Mouse (Mus musculus): ENCODE results near the gene Pifo.

Pifo gene

DNA sequence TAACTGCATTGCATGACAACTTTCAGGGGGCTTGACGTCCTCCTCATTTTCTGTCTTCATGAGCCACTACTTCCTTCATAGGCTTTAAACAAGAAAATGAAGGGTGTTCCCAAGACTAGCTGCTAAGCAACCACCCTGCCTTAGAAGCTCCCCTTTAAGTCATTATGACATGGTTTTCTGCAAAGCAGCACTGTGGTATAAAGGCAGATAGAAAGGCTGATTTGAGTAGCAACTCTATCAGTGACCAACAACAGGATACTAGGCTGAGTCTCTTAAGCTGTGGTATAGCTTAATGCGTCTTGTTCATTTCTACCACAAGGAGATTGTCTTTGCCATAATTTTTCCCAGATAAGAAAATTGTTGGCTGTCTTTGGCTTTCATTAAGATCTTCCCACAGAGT is at the start of gene Pifo:
Pifo (minus strand) TSS at position 101 of the 400 bp plus-strand sequence.
- 79% methylated on average over 2 of the region's 2 CpGs for WGBS

DNA sequence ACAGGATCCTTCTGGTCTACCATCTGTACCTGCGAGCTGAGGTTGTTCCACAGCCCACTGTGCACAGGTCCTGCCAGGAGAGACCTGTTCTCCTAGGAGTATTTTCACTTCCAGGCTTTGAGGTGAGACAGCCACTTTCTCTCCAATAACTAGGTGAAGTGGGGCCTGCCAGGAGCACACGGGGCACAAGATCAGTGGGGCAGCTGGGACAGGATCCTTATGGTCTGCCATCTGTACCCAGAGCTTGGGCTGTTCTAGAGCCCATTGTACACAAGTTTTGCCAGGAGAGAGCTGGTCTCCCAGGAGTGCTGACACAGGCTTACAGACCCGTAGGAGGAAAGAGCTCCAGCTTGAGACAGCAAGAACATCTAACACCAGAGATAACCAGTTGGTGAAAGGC is 43.5 kb upstream of the Pifo start:
- 83% methylated on average over 3 of the region's 3 CpGs for WGBS

DNA sequence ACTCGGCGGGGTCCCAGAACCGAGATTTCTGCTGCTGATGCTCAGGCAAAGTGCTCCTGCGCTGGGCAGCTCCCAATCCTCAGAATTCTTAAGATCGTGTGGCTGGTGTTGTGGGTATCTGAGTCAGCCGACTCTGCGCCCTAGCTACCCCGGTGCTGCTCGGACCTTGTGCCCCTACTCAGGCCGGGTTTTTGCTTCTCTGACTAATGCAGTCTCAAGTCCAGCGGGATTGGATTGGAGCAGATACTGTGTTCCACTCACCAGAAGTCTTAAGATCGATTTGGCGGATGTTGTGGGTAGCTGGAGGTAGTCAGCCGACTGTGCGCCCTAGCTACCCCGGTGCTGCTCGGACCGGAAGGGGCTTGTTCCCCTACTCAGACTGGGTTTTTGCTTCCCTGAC is 37.5 kb upstream of the Pifo start:
- WGBS: 74% methylated on average over 18 of the region's 18 CpGs

DNA sequence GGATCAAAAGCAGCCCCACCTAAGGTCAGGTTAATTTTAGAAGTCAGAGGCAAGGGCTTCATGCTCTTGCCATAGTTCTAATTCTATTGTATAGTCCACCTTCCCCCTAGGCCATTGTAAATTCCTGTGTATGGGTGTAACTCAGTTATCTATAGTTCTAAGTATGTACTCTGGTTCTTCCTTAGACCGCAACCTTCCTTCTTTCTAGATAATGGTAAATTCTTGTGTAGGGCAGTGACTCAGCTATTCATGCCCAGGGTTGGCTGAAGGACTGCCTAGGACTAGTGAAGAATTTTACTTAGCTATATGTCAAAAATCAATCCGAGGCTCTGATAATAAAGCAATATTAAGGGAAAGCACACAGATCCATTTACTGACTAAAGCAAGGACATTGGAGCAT is 25.9 kb upstream of the Pifo start:
- WGBS: 93% methylated on average over 2 of the region's 2 CpGs

DNA sequence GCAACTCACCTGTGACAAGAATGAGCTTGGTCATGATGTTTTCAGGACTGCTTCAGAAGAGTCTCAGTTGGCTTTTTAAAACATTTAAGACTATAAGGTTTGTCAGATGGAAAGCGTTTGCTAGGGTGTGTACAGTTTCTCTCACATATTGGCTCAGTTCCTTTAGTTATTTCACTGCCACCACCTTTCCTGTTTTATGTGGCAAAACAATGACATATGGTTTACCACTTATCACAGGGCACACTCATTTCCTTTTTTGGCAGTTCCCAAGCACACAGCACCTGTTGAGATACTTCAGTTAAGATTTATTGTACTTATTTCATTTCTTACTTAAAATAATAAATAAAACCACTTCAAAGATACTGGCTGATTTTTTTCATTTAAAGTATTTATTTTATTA is 18.3 kb upstream of the Pifo start, which contains the start of gene Chil5:
Chil5 (minus strand) TSS at position 34 of the 400 bp plus-strand sequence.
- WGBS: 60% methylated on average over 1 of the region's 1 CpGs

DNA sequence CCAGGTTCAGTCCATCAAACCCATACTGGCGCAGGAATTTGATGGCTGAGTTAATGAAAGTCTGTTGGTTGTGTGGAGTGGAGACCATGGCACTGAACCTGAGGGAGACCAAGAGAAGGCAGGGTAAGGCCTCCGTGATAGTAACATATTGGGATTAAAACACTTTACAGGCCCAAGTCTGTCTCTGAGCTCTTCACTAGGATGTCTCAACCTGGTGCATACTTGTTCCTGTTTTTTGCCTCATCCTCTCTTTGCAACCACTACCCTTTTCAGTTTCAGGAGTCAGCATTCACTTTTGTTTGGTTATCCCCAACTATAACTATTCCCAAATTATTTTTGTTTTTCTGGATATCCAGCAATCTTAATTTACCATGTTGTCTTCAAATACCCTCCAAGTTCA is 9.7 kb upstream of the Pifo start:
- WGBS: 95% methylated on average over 2 of the region's 2 CpGs

DNA sequence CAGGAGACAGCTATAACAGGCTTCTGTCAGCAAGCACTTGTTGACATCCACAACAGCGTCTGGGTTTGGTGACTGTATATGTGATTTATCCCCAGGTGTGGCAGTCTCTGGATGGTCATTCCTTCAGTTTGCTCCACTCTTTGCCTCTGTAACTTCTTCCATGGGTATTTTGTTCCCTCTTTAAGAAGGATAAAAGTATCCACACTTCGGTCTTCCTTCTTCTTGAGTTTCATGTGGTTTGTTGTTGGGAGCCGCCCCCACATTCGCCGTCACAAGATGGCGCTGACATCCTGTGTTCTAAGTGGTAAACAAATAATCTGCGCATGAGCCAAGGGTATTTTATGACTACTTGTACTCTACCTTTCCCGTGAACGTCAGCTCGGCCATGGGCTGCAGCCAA is 11.1 kb downstream of the Pifo start:
- WGBS: 72% methylated on average over 10 of the region's 10 CpGs

DNA sequence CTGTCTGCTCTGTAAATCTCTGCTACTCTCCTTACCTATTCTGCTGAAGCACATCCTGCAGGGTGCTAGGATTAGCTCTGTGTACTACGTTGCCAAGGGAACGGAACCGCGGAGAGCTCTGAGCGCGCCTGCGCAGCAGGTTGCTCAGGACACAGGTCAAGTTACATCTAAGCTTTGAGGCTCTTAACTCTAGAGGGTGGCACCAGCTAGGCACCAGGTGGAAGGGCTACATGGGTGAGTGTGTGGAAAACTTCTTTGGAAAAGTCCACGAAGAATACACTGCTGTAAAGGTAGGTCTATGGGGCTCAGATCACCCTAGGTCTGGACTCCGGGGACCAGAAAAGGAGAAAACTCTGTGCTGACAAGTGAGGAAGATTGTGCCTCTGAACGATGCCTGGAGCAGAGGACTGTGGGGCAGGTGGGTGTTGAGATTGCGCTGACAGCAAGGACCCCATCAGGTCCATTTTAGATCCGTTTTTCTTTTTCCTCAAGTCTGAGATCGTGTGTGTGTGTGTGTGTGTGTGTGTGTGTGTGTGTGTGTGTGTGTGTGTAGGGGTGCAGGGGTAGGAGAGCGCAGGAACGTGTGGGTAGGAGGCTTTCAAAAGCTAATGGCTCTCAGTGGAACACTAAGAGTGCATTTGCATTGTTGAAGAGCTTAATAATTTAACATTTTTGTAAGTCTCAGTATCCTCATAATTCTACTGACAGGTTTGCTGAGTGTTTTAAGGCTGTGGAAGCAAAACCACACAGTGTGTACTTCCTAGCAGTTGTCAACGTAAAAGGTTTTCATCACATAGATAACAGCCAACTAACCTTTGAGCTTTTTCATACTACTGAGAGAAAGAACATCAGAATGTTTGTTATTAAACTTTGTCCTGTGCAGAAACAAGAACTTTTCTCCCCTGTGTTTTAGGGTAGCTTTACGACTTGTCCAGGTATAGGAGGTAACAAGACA is 12.8 kb downstream of the Pifo start:
- WGBS: 14% methylated on average over 17 of the region's 17 CpGs

DNA sequence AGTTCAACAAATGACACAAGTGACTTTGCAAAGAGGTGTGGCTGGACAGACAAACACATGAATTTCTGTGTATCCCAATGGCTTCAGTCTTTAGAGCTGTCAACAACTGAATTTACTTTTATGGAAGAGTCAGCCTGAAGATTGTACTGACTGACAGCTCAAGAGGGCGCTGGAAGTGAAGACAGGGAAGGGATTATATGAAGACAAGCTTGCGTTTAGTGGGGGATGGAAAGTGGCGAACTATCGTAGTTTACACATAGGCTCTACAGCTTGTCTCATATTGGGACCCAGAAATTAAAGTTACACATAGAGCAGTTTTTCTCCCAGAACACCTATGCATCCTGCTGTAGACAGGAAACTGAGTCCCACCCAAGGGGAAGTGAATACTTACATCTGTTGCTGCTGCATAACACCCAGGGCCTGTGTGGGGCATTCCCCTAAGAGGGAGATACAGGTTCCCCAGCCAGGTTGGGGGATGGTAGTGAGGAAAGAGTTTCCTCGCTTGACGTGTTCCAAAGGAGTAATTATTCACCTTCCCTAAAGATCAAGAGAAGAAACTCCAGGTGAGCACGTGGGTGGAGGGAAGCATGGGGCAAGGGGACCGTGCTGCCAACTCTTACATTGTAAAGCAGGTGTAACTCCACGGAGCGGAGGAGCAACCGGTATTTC is 13.6 kb downstream of the Pifo start:
- WGBS: 20% methylated on average over 11 of the region's 11 CpGs

DNA sequence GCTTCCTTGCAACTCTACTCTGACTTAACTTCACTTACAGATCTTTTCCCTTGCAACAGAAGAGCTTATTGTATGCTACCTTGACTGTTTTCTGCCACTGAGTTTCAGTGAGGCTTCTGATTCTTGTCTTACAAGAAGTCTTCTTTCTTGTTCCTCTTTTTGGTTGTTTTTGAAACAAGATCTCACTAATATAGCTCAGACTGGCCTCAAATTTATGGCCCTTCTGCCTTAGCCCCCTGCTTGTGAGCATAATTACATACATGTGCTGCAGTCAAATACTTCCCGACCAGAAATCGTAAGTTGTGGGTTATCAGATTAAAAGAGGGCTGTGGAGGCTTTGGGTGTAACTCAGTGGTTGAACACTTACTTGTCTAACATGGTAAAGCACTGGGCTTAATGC is 19.7 kb downstream of the Pifo start:
- WGBS: 77% methylated on average over 2 of the region's 2 CpGs

DNA sequence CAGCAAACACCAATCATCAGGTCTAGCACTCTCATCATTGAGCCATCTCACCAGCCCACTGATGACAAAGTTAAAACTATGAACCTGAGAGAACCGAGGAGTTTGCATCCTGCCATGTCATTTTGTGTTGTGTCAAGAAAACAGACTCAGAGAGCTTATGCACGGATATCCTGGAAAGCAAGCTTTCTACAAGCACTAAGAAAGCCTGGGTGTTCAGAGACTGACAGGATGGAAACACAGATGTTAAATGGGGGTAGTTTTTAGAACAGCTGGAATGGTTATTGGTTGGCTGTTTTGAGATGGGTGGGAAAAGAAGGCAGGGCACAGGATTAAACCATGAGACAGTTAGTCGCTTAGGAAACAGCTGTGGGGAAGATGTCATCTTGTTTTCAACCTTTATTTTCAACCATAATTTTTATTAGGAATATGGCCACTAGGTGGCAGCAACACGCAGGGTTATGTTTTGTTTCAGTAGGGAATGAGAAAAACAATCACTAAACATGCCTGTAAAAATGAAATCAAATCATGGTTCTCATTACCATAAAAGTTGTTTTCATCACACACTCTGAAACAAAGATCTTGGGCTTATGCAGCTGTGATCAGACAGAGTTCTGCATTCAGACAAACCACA is 22.7 kb downstream of the Pifo start:
- 26% methylated on average over 4 of the region's 4 CpGs for WGBS

DNA sequence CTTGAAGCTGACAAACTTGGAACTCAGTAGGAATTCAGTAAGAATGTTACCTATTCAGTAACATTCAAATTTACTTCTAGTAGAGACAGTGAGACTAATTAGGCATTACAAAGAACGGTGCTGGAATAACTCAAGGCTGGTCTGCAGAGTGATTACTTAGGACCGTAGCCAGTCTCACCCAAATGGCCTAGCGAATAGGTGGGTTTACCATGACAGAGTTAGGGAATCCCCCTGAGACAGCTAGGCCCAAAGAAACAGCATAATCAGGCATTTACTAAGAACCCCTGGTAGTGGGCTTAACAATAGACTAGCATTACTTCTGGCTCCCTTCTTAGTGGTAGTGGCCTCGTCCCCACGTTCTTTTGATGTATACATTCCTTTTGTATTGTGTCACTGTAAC is 24.8 kb downstream of the Pifo start:
- 63% methylated on average over 5 of the region's 5 CpGs for WGBS

DNA sequence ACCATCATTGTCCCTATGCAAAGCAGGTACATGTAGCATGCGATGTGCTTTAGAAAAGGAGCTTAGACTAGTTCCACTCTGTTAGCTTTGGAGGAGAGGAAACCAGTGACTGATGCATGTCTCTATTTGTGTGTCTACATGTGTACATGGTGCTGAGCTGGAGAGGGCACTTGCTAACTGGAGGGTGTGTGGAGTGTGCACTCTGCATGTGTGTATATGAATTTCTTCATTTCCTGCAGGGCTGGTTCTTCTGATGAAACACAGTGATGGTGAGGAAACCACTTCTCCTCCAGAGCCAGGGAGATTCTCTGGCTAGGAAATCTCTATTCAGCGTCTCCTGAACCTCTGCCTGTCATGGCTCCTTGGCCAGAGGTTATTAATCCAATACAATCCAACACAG is 40.3 kb downstream of the Pifo start:
- 95% methylated on average over 2 of the region's 2 CpGs for WGBS

DNA sequence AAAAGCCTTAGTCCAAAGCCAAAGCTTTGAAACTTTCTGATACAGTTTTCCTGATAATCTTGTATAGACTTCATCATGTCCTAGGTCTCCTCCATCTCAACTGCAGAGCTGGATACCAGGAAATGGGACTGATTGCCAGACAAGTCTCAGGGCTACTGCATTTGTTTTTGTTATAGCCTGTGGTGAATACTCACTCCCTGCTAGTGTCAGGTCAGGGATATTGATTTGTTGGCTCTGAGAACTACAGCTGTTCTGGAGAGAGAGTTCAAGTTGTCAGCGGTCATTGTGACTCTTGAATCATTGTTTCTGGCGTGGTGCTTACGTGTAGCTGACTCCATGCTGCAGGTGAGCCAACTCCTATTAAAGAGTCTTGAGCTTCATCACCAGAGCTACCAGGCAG is 41.0 kb downstream of the Pifo start, which contains the start of gene Ovgp1:
Ovgp1 (plus strand) TSS at position 301 of the 400 bp plus-strand sequence.
- WGBS: 85% methylated on average over 3 of the region's 3 CpGs

DNA sequence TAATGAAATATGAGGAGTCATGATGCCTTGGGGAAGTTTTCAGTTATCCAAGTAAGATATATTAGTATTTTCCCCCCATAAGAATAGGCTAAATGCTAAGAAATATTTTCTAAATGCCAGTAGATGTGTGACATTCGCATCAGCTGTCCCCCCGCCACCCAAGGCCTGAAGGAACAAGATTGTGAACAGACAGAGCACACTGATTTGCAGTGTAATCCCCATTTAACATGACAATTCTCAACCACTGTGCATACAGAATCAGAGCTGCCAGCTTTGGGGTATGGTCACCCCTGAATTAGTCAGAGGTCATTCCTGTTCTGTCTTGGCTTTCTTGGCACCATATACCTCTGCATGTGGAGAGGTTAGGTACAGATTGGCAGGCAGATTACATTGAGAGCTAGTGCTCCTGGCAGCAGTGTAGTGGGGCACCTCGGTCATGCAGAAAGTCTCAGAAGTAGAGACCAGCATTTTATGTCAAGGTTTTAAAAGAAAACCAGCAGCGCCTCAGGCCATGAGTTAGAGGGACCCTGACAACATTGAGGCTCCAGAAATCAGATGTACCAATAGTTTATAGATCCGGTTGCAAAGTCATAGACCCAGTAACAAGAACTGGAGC is 42.5 kb downstream of the Pifo start:
- 83% methylated on average over 5 of the region's 5 CpGs for WGBS

DNA sequence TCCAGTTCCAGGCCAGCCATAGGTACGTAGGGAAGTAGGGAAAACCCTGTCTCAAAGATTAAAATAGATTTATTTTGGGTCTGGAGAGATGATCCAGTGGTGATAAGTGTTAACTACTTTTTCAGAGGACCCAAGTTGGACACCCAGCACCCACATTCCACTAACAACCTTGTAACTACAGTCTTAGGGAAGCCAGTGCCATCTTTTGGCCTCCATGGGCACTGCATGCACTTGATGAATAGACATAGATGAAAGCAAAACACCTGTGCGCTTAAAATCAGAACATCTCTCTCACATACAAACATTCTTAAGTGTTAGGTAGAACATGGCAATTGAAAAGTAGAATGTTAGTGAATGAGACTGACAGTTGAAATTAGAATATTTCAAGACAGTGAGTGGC is 53.7 kb downstream of the Pifo start:
- 98% methylated on average over 2 of the region's 2 CpGs for WGBS

DNA sequence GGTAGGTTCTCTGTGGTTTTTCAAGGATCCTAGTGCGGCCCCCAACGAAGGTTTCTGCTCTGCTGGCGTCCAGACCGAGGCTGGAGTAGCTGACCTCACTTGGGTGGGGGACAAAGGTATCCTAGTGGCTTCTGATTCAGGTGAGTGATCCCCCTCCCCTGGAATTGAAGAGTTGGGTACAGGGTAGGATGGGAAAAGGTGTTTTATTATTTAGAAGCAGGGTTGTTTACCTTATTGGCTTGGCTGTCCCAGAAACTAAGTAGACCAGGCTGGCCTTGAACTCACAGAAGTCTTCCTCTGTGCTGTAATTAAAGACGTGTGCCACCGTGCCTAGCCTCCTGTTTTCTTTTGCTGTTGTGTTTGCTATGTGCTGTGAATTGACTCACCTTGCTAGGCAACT is 54.4 kb downstream of the Pifo start, which contains the start of gene Atp5f1:
Atp5f1 (minus strand) TSS at position 101 of the 400 bp plus-strand sequence.
- 7% methylated on average over 6 of the region's 6 CpGs for WGBS

DNA sequence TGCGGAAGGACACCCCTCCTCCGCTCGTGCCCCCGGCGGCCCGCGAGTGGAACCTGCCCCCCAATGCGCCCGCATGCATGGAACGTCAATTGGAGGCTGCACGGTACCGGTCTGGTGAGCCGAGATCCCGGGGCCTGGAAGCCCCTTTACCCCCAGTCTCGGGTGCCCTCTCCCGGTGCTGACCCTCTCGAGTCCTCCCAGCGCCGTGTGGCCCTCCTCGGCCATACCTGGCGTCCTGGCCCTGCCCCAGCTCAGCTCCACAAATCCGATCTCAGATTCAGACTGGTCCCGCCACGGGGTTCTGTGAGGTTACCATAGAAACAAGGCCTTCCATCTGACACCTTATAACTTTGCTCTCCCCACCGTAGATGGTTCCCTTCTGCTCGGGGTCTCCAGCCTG is 54.9 kb downstream of the Pifo start:
- under 1% methylated on average over 26 of the region's 26 CpGs for WGBS

DNA sequence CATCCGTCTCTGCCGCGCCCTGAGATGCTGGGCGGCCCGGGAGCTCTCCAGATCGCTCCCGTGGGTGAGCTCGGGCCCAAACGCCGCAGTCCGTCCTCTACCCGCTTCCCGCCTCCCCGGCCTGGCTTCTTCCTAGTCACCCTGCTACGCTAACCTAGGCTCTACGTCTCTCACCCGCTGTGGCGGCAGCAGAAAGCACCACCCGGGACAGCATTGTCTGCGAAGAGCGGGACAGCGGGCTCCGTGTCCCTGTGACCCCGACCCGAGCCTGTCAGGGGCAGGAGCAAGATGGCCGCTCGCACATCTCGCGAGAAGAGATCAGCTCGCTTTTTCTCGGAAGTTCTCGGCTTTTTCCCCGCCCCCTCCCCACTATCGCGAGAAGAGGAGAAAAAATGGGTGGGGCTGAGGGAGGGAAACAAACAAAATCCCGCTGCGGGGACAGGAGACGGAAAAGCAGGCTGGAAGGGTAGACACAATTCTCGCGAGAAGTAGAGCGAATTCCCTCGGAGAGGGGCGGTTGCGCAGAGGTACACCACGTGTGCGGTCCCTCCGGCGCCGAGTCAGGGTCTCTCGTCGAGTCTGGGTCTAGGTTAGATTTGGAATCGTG is 55.4 kb downstream of the Pifo start, which contains the start of gene Wdr77:
Wdr77 (plus strand) TSS at position 396 of the 607 bp plus-strand sequence.
- WGBS: under 1% methylated on average over 52 of the region's 52 CpGs

DNA sequence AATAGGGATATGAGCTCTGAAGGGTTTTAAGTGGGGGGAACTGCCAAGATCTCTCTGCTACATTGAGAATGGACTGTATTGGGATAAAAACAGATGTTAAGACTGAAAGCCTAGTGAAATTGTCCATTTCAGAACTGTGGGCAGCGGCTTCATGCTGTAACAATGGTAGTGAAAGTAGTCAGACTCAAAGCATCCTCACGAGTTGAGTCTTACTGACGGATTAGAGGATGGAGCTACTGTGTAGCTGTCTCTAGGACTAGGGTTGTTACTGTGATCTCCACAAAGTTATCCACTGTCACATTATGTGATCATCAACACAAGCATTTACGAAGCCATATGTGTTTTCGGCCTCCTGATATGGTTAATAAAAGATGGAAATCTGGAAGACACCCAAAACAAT is 56.2 kb downstream of the Pifo start:
- WGBS: 21% methylated on average over 5 of the region's 5 CpGs

DNA sequence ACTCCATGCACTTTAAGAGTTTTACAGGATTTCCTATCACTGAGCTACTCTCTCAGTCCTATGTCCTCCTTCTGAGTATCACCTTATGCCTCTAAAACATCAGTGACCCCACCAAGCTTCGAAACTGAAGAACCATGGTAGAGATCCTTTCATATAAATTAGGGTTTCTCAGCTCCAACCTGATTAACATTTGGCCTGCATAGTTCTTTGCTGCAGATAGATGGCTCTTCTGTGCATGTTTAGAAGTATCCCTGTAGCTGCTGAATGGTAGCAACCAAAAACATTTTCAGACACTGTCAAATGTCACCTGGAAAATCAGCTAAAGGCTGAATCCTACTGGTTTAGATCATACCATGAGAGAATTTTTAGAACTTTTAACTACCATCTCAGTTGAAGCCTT is 57.2 kb downstream of the Pifo start:
- WGBS: 81% methylated on average over 1 of the region's 1 CpGs
